Mouse (Mus musculus): ENCODE results near the gene Syn3. TPM values are rescaled to one million over a fixed set of nuclear protein-coding genes. Genes with fewer than 3 reads are reported as not detected.

Gene Syn3
- total RNA-seq, 1 experiment, result 1.5 TPM

DNA sequence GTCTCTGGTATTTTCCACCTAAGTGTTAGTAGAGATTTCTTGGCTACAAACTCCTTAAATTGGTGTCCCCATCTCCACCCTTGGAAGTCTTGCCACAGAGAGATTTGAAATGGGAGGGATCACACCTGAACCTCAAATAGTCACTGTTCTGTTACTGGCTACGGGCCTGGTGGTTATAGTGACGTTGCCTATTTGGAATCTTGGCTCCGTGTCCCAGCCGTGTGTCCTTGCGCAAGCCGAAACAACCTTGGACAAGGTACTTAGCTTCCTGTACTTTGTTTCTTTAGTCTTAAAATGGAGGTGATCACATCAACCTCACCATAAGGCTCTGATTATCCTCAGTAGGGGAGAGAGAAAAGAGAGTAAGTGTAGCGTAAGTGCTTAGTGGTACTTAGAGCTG is 212.2 kb downstream of the Syn3 start:
- no peak overlapping the region for H3K27ac ChIP-seq (ENCODE audit: insufficient read depth, low read depth, low read length, poor library complexity, severe bottlenecking)
- DNase-seq (ENCODE audit: low read depth, low spot score), result no peak
- in situ Hi-C loops (cut with MboI; ENCODE audit: low sequenced_read_pairs in 2 of 2, unreplicated experiment in 2 of 2), result no loop called here
- no peak overlapping the region for H3K4me3 ChIP-seq (ENCODE audit: insufficient read depth in 1 of 2, low read depth in 1 of 2, low read length in 2 of 2, poor library complexity in 1 of 2, severe bottlenecking in 1 of 2)
- no peak for TF ChIP-seq ZNF384 (IDR thresholded peaks at IDR 0.05; ENCODE audit: low read depth, low read length)
- no peak for TF ChIP-seq CHD2 (IDR thresholded peaks at IDR 0.05; ENCODE audit: low read depth, low read length)
- no peak for TF ChIP-seq ZC3H11A (IDR thresholded peaks at IDR 0.05; ENCODE audit: borderline replicate concordance, low read depth, low read length)
- no peak for TF ChIP-seq MAFK (IDR thresholded peaks at IDR 0.05; ENCODE audit: insufficient read depth, low read depth, low read length)
- no peak for TF ChIP-seq HCFC1 (IDR thresholded peaks at IDR 0.05; ENCODE audit: borderline replicate concordance, insufficient read depth, low read length)
- H3K4me1 ChIP-seq (ENCODE audit: control insufficient read depth in 2 of 2, insufficient read depth in 2 of 2, low read length in 2 of 2, poor library complexity in 1 of 2), result no peaks in the 10 kb centered on the region
- no peak overlapping the region for H3K9ac ChIP-seq (ENCODE audit: insufficient read depth, low read depth, low read length, poor library complexity, severe bottlenecking)
- no peaks in the 10 kb centered on the region for H3K36me3 ChIP-seq (ENCODE audit: control insufficient read depth, insufficient read depth, low read length, poor library complexity, severe bottlenecking)
- H3K9me3 ChIP-seq (ENCODE audit: control insufficient read depth, insufficient read depth, low read depth, low read length), result no peaks in the 10 kb centered on the region

- no peak for DNase-seq (ENCODE audit: low read depth, low spot score)
- no peak overlapping the region for H3K4me3 ChIP-seq (ENCODE audit: insufficient read depth in 1 of 2, low read depth in 1 of 2, low read length in 2 of 2, poor library complexity in 1 of 2, severe bottlenecking in 1 of 2)
- H3K4me1 ChIP-seq (ENCODE audit: control insufficient read depth in 2 of 2, insufficient read depth in 2 of 2, low read length in 2 of 2, poor library complexity in 1 of 2), result no peaks in the 10 kb centered on the region
- TF ChIP-seq HCFC1 (IDR thresholded peaks at IDR 0.05; ENCODE audit: borderline replicate concordance, insufficient read depth, low read length) (no peak), CHD2 (IDR thresholded peaks at IDR 0.05; ENCODE audit: low read depth, low read length) (no peak), ZC3H11A (IDR thresholded peaks at IDR 0.05; ENCODE audit: borderline replicate concordance, low read depth, low read length) (no peak), MAFK (IDR thresholded peaks at IDR 0.05; ENCODE audit: insufficient read depth, low read depth, low read length) (no peak), ZNF384 (IDR thresholded peaks at IDR 0.05; ENCODE audit: low read depth, low read length) (no peak)
- H3K27ac ChIP-seq (ENCODE audit: insufficient read depth, low read depth, low read length, poor library complexity, severe bottlenecking), result no peak overlapping the region
- no peaks in the 10 kb centered on the region for H3K9me3 ChIP-seq (ENCODE audit: control insufficient read depth, insufficient read depth, low read depth, low read length)
- H3K9ac ChIP-seq (ENCODE audit: insufficient read depth, low read depth, low read length, poor library complexity, severe bottlenecking), result no peak overlapping the region
- in situ Hi-C loops (cut with MboI; ENCODE audit: low sequenced_read_pairs in 2 of 2, unreplicated experiment in 2 of 2), result no loop called here
- H3K36me3 ChIP-seq (ENCODE audit: control insufficient read depth, insufficient read depth, low read length, poor library complexity, severe bottlenecking), result no peaks in the 10 kb centered on the region
These were observed 217.5 kb downstream of the Syn3 start for GRCm38 (mm10) chr10:86281238-86281637.

GRCm38 (mm10) chr10:86279579-86280168 is 219.0 kb downstream of the Syn3 start:
- no peak for TF ChIP-seq HCFC1 (IDR thresholded peaks at IDR 0.05; ENCODE audit: borderline replicate concordance, insufficient read depth, low read length)
- TF ChIP-seq MAFK (IDR thresholded peaks at IDR 0.05; ENCODE audit: insufficient read depth, low read depth, low read length), result no peak
- TF ChIP-seq ZC3H11A (IDR thresholded peaks at IDR 0.05; ENCODE audit: borderline replicate concordance, low read depth, low read length), result no peak
- TF ChIP-seq CHD2 (IDR thresholded peaks at IDR 0.05; ENCODE audit: low read depth, low read length), result no peak
- no peak for TF ChIP-seq ZNF384 (IDR thresholded peaks at IDR 0.05; ENCODE audit: low read depth, low read length)
- Histone ChIP-seq H3K4me1 (ENCODE audit: control insufficient read depth in 2 of 2, insufficient read depth in 2 of 2, low read length in 2 of 2, poor library complexity in 1 of 2) (no peaks in the 10 kb centered on the region), H3K9me3 (ENCODE audit: control insufficient read depth, insufficient read depth, low read depth, low read length) (no peaks in the 10 kb centered on the region), H3K27ac (ENCODE audit: insufficient read depth, low read depth, low read length, poor library complexity, severe bottlenecking) (no peak overlapping the region), H3K9ac (ENCODE audit: insufficient read depth, low read depth, low read length, poor library complexity, severe bottlenecking) (no peak overlapping the region), H3K4me3 (ENCODE audit: insufficient read depth in 1 of 2, low read depth in 1 of 2, low read length in 2 of 2, poor library complexity in 1 of 2, severe bottlenecking in 1 of 2) (no peak overlapping the region), H3K36me3 (ENCODE audit: control insufficient read depth, insufficient read depth, low read length, poor library complexity, severe bottlenecking) (no peaks in the 10 kb centered on the region)
- DNase-seq (ENCODE audit: low read depth, low spot score), result no peak
- in situ Hi-C loops (cut with MboI; ENCODE audit: low sequenced_read_pairs in 2 of 2, unreplicated experiment in 2 of 2), result no loop called here

DNA sequence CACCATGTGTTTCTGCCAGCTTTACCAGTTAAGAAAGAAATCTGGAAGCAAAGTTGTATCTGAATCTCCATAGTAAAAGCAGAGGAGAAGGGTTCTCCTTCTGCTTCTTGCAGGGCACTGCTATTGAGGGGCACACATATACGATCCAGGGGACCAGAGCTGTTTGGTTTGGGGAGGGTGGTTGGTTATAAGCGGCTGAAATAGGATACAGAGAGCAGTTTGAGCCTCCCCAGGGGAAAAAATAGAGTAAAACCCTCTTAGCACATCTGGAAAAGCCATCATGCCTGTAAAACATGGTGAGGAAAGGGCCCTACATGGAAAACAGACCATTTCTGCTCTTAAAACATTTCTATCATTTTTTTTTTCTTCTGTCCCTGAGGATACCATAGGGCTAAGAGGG is 220.2 kb downstream of the Syn3 start:
- Histone ChIP-seq H3K9ac (ENCODE audit: insufficient read depth, low read depth, low read length, poor library complexity, severe bottlenecking) (no peak overlapping the region), H3K4me1 (ENCODE audit: control insufficient read depth in 2 of 2, insufficient read depth in 2 of 2, low read length in 2 of 2, poor library complexity in 1 of 2) (no peaks in the 10 kb centered on the region), H3K9me3 (ENCODE audit: control insufficient read depth, insufficient read depth, low read depth, low read length) (no peaks in the 10 kb centered on the region), H3K4me3 (ENCODE audit: insufficient read depth in 1 of 2, low read depth in 1 of 2, low read length in 2 of 2, poor library complexity in 1 of 2, severe bottlenecking in 1 of 2) (no peak overlapping the region), H3K27ac (ENCODE audit: insufficient read depth, low read depth, low read length, poor library complexity, severe bottlenecking) (no peak overlapping the region), H3K36me3 (ENCODE audit: control insufficient read depth, insufficient read depth, low read length, poor library complexity, severe bottlenecking) (no peaks in the 10 kb centered on the region)
- TF ChIP-seq HCFC1 (IDR thresholded peaks at IDR 0.05; ENCODE audit: borderline replicate concordance, insufficient read depth, low read length), result no peak
- no peak for TF ChIP-seq CHD2 (IDR thresholded peaks at IDR 0.05; ENCODE audit: low read depth, low read length)
- TF ChIP-seq MAFK (IDR thresholded peaks at IDR 0.05; ENCODE audit: insufficient read depth, low read depth, low read length), result no peak
- no peak for TF ChIP-seq ZC3H11A (IDR thresholded peaks at IDR 0.05; ENCODE audit: borderline replicate concordance, low read depth, low read length)
- no peak for TF ChIP-seq ZNF384 (IDR thresholded peaks at IDR 0.05; ENCODE audit: low read depth, low read length)
- DNase-seq (ENCODE audit: low read depth, low spot score), result no peak
- in situ Hi-C loops (cut with MboI; ENCODE audit: low sequenced_read_pairs in 2 of 2, unreplicated experiment in 2 of 2), result no loop called here
